In the genomic region with DNA sequence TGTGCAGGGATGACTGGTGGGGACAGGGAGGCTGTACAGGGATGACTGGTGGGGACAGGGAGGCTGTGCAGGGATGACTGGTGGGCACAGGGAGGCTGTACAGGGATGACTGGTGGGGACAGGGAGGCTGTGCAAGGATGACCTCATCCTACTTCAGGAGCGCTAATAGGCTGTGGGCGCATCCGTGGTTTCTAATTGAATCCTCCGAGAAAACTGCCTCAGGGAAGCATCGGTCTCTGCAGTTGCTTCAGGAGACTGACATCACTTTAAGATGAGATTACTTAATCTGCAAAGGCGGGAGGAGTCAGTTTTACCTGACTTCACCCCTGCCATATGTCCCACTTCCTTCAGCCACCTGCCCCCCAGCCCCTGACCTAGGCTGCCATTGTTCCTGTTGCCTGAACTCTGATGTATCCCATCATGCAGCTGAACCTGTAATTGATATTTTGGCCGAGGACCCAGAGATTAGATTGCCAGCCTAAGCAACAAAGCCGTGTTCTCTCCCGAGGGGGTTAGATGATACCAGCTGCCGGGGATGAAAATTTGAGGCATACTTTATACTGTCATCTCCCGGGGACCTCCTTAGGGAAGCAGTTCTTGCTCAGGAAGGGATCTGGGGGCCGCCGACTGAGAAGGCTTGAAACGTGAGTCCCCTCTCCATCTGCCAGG, we compare ENCODE assay signal across 11 mouse cellular contexts.
DNase-seq lines count a peak whose midpoint lies in the region; ATAC-seq lines count a peak whose summit lies in the region.
"Had no signal": no experiment of that assay in that cellular context is flagged by ENCODE, and none has a peak within 500 bp of the region (broad histone marks: within the 10 kb centered on the region; RNA-seq: fewer than 3 reads in every experiment).

No protein-coding gene starts in this region.

- H3K4me2 ChIP-seq in embryonic facial prominence, embryonic 13.5 days: no peak overlapping the region
- peak overlapping the region; percentile 20 for H3K4me2 ChIP-seq in hindbrain, embryonic 12.5 days (replicated peaks)
- no peak overlapping the region for H3K4me2 ChIP-seq in midbrain, embryonic 15.5 days

- peak overlapping the region; percentile 74 for H3K27ac ChIP-seq in embryonic facial prominence, embryonic 10.5 days (replicated peaks)
- peak overlapping the region; percentile 72; the same call in 1 of the 2 replicates for H3K27ac ChIP-seq in embryonic facial prominence, embryonic 13.5 days
- peak overlapping the region; percentile 81 for H3K27ac ChIP-seq in hindbrain, embryonic 12.5 days
- peak overlapping the region; percentile 48 for H3K27ac ChIP-seq in midbrain, embryonic 15.5 days
- H3K27ac ChIP-seq: heart, embryonic 10.5 days had no signal

- peaks cover 62% of the 10 kb centered on the region for H3K4me1 ChIP-seq in embryonic facial prominence, embryonic 10.5 days
- H3K4me1 ChIP-seq in embryonic facial prominence, embryonic 13.5 days: peaks cover 57% of the 10 kb centered on the region
- peaks cover 47% of the 10 kb centered on the region for H3K4me1 ChIP-seq in hindbrain, embryonic 12.5 days
- peaks cover 39% of the 10 kb centered on the region for H3K4me1 ChIP-seq in midbrain, embryonic 15.5 days

- 59% methylated on average over 14 of the region's 14 CpGs for WGBS in embryonic facial prominence, embryonic 10.5 days
- WGBS in embryonic facial prominence, embryonic 13.5 days: 26% methylated on average over 14 of the region's 14 CpGs
- WGBS in hindbrain, embryonic 12.5 days: 41% methylated on average over 14 of the region's 14 CpGs
- 29% methylated on average over 14 of the region's 14 CpGs for WGBS in midbrain, embryonic 15.5 days

- ATAC-seq in embryonic facial prominence, embryonic 13.5 days (ENCODE audit: insufficient number of reproducible peaks, insufficient read depth, low FRiP score, low TSS enrichment, low read depth): peak; percentile 63; the same call in 1 of the 2 replicates
- ATAC-seq in hindbrain, embryonic 12.5 days (ENCODE audit: low FRiP score): peak; percentile 51
- ATAC-seq in midbrain, embryonic 15.5 days (replicated peaks): peak; percentile 24
- ATAC-seq in CD4-positive, CD25-positive, alpha-beta regulatory T cell, adult 4 months: no peak
- no peak for ATAC-seq in monocyte, adult 5-6 weeks (replicated peaks; ENCODE audit: insufficient number of reproducible peaks, low FRiP score, low TSS enrichment, poor library complexity, severe bottlenecking)

- H3K9ac ChIP-seq in embryonic facial prominence, embryonic 13.5 days: no peak overlapping the region
- H3K9ac ChIP-seq in hindbrain, embryonic 12.5 days: 0 out of 2 replicates have a peak overlapping the region, but pooled peaks have one; percentile 0
- no peak overlapping the region for H3K9ac ChIP-seq in midbrain, embryonic 15.5 days

- H3K4me3 ChIP-seq in embryonic facial prominence, embryonic 10.5 days: no peak overlapping the region
- H3K4me3 ChIP-seq in embryonic facial prominence, embryonic 13.5 days: no peak overlapping the region
- no peak overlapping the region for H3K4me3 ChIP-seq in hindbrain, embryonic 12.5 days
- no peak overlapping the region for H3K4me3 ChIP-seq in midbrain, embryonic 15.5 days
- H3K4me3 ChIP-seq: heart, embryonic 10.5 days had no signal

- DNase-seq in embryonic facial prominence, embryonic 10.5 days (ENCODE audit: low spot score): peak; percentile 20
- no peak for DNase-seq in liver
- DNase-seq: cerebellum, adult 9-11 months; lung, postnatal 10 days; right cerebral cortex, postnatal 4 days had no signal

- H3K27me3 ChIP-seq in embryonic facial prominence, embryonic 10.5 days (replicated peaks; ENCODE audit: low read depth, poor library complexity, severe bottlenecking): no peaks in the 10 kb centered on the region
- no peaks in the 10 kb centered on the region for H3K27me3 ChIP-seq in embryonic facial prominence, embryonic 13.5 days
- H3K27me3 ChIP-seq in hindbrain, embryonic 12.5 days: no peaks in the 10 kb centered on the region
- no peaks in the 10 kb centered on the region for H3K27me3 ChIP-seq in midbrain, embryonic 15.5 days (replicated peaks)

- peaks cover 6% of the 10 kb centered on the region; the same call in 1 of the 2 replicates for H3K9me3 ChIP-seq in embryonic facial prominence, embryonic 10.5 days
- 0 out of 2 replicates have a peak, but pooled peaks cover 4% of the 10 kb centered on the region for H3K9me3 ChIP-seq in embryonic facial prominence, embryonic 13.5 days
- H3K9me3 ChIP-seq in hindbrain, embryonic 12.5 days (replicated peaks): peaks cover 7% of the 10 kb centered on the region; the same call in 1 of the 2 replicates
- H3K9me3 ChIP-seq in midbrain, embryonic 15.5 days: no peaks in the 10 kb centered on the region
- H3K9me3 ChIP-seq: heart, embryonic 10.5 days had no signal

- peaks cover 41% of the 10 kb centered on the region for H3K36me3 ChIP-seq in embryonic facial prominence, embryonic 10.5 days (replicated peaks)
- peaks cover 7% of the 10 kb centered on the region; the same call in 1 of the 2 replicates for H3K36me3 ChIP-seq in embryonic facial prominence, embryonic 13.5 days
- peaks cover 21% of the 10 kb centered on the region for H3K36me3 ChIP-seq in hindbrain, embryonic 12.5 days
- 0 out of 2 replicates have a peak, but pooled peaks cover 4% of the 10 kb centered on the region for H3K36me3 ChIP-seq in midbrain, embryonic 15.5 days (replicated peaks)

Comparison
In these comparisons a context has a peak if more than half of its experiments do, and no peak if none do; other contexts are left out.
1. ATAC-seq: peak in embryonic facial prominence, embryonic 13.5 days (single experiment), hindbrain, embryonic 12.5 days (single experiment) and midbrain, embryonic 15.5 days (single experiment); none in CD4-positive, CD25-positive, alpha-beta regulatory T cell, adult 4 months (single experiment) and monocyte, adult 5-6 weeks (single experiment).
2. Peak in every context shown above with its lines, with median percentiles within 50 percentile points of each other: H3K27ac ChIP-seq.